ENCODE assay signal across 29 mouse cellular contexts in genomic region chr3:70682965-70683767, GRCm38 (mm10).
DNase-seq lines count a peak whose midpoint lies in the region; ATAC-seq and TF ChIP-seq lines count a peak whose summit lies in the region.
"Had no signal": no experiment of that assay in that cellular context is flagged by ENCODE, and none has a peak within 500 bp of the region (broad histone marks: within the 10 kb centered on the region; RNA-seq: fewer than 3 reads in every experiment).

No protein-coding gene starts in this region.

- no peaks in the 10 kb centered on the region for H3K4me1 ChIP-seq in forebrain, embryonic 14.5 days (ENCODE audit: control insufficient read depth, insufficient read depth, low read length)
- H3K4me1 ChIP-seq in forebrain, embryonic 11.5 days (replicated peaks; ENCODE audit: control insufficient read depth, insufficient read depth, low read length), result no peaks in the 10 kb centered on the region
- H3K4me1 ChIP-seq in forebrain, postnatal 0 days (ENCODE audit: insufficient read depth), result no peaks in the 10 kb centered on the region
- H3K4me1 ChIP-seq: embryonic facial prominence, embryonic 10.5 days; embryonic facial prominence, embryonic 13.5 days; hindbrain, embryonic 13.5 days had no signal

- no peak overlapping the region for H3K4me2 ChIP-seq in forebrain, embryonic 14.5 days (ENCODE audit: low read length)
- no peak overlapping the region for H3K4me2 ChIP-seq in forebrain, embryonic 11.5 days (ENCODE audit: low read depth, low read length, severe bottlenecking)
- no peak overlapping the region for H3K4me2 ChIP-seq in forebrain, postnatal 0 days (ENCODE audit: low read depth)
- H3K4me2 ChIP-seq: embryonic facial prominence, embryonic 13.5 days; heart, embryonic 11.5 days; hindbrain, embryonic 13.5 days had no signal

- 48% methylated on average over 2 of the region's 2 CpGs for WGBS in forebrain, embryonic 14.5 days
- 68% methylated on average over 2 of the region's 2 CpGs for WGBS in forebrain, embryonic 11.5 days
- WGBS in forebrain, postnatal 0 days, result 37% methylated on average over 2 of the region's 2 CpGs

- H3K9me3 ChIP-seq in forebrain, embryonic 14.5 days (replicated peaks; ENCODE audit: control insufficient read depth, low read length), result no peaks in the 10 kb centered on the region
- no peaks in the 10 kb centered on the region for H3K9me3 ChIP-seq in forebrain, embryonic 11.5 days (ENCODE audit: control insufficient read depth, low read length)
- no peaks in the 10 kb centered on the region for H3K9me3 ChIP-seq in forebrain, postnatal 0 days (ENCODE audit: low read length)
- H3K9me3 ChIP-seq: embryonic facial prominence, embryonic 10.5 days; embryonic facial prominence, embryonic 13.5 days; G1E; hindbrain, embryonic 13.5 days had no signal

- TF ChIP-seq CTCF in layer of hippocampus, adult 2 months (conservative IDR thresholded peaks at IDR 0.05), result no peak
- no peak for TF ChIP-seq CTCF in forebrain, postnatal 0 days (IDR thresholded peaks at IDR 0.05; ENCODE audit: low read depth)

- H3K27ac ChIP-seq in forebrain, embryonic 14.5 days (ENCODE audit: low read depth, low read length), result no peak overlapping the region
- no peak overlapping the region for H3K27ac ChIP-seq in forebrain, embryonic 11.5 days (ENCODE audit: low read depth, low read length)
- H3K27ac ChIP-seq in layer of hippocampus, adult 2 months, result 0 out of 2 replicates have a peak overlapping the region, but pooled peaks have one; percentile 10
- H3K27ac ChIP-seq in forebrain, postnatal 0 days (ENCODE audit: low read depth, low read length), result no peak overlapping the region
- H3K27ac ChIP-seq: embryonic facial prominence, embryonic 10.5 days; embryonic facial prominence, embryonic 13.5 days; hindbrain, embryonic 13.5 days; hindbrain, postnatal 0 days had no signal

- DNase-seq in forebrain, embryonic 14.5 days (ENCODE audit: low spot score), result peak; percentile 67
- no peak for DNase-seq in forebrain, embryonic 11.5 days (ENCODE audit: low spot score)
- no peak for DNase-seq in layer of hippocampus, adult 2 months (ENCODE audit: low spot score in 2 of 2)
- no peak for DNase-seq in layer of hippocampus, postnatal 10 days (ENCODE audit: low spot score in 2 of 2)
- DNase-seq in forebrain, postnatal 0 days, result peak; percentile 6
- DNase-seq in gastrocnemius, postnatal 10 days, result no peak
- DNase-seq: adrenal gland, postnatal 10 days; adrenal gland, postnatal 36 days; B cell, adult 2 months; cerebellum, adult 11-12 months; cerebellum, adult 8-10 months; cerebellum, postnatal 10 days; cerebellum, postnatal 36 days; embryo, embryonic 11 days; gastrocnemius, postnatal 36 days; heart, adult 11 months; kidney, adult 18-20 months; kidney, adult 9 months had no signal

- no peak overlapping the region for H3K4me3 ChIP-seq in forebrain, embryonic 14.5 days (ENCODE audit: low read depth, low read length)
- H3K4me3 ChIP-seq in forebrain, embryonic 11.5 days (ENCODE audit: low read depth, low read length), result no peak overlapping the region
- no peak overlapping the region for H3K4me3 ChIP-seq in layer of hippocampus, adult 2 months
- no peak overlapping the region for H3K4me3 ChIP-seq in forebrain, postnatal 0 days (ENCODE audit: low read depth, low read length)
- H3K4me3 ChIP-seq: embryonic facial prominence, embryonic 10.5 days; embryonic facial prominence, embryonic 13.5 days; erythroblast, embryonic 14.5 days; hindbrain, embryonic 13.5 days had no signal

- no peak overlapping the region for H3K9ac ChIP-seq in forebrain, embryonic 14.5 days (ENCODE audit: low read length)
- no peak overlapping the region for H3K9ac ChIP-seq in forebrain, embryonic 11.5 days (ENCODE audit: low read length)
- no peak overlapping the region for H3K9ac ChIP-seq in forebrain, postnatal 0 days
- H3K9ac ChIP-seq: embryonic facial prominence, embryonic 13.5 days; hindbrain, embryonic 13.5 days had no signal

- H3K27me3 ChIP-seq in forebrain, embryonic 14.5 days (replicated peaks; ENCODE audit: control insufficient read depth, insufficient read depth, low read length), result no peaks in the 10 kb centered on the region
- no peaks in the 10 kb centered on the region for H3K27me3 ChIP-seq in forebrain, embryonic 11.5 days (ENCODE audit: control insufficient read depth, insufficient read depth, low read length)
- H3K27me3 ChIP-seq in forebrain, postnatal 0 days (ENCODE audit: insufficient read depth, low read length), result no peaks in the 10 kb centered on the region
- H3K27me3 ChIP-seq: CH12.LX; embryonic facial prominence, embryonic 13.5 days; hindbrain, embryonic 13.5 days; Patski had no signal

- ATAC-seq in forebrain, embryonic 14.5 days, result peak; percentile 79
- no peak for ATAC-seq in forebrain, embryonic 11.5 days (replicated peaks; ENCODE audit: low FRiP score)
- peak; percentile 32; the same call in 1 of the 2 replicates for ATAC-seq in forebrain, postnatal 0 days
- ATAC-seq: hindbrain, postnatal 0 days; inflammation-experienced regulatory T-cells, adult 6 months; intestine, embryonic 16.5 days; Patski had no signal

- H3K36me3 ChIP-seq in forebrain, embryonic 14.5 days (ENCODE audit: control insufficient read depth, insufficient read depth, low read length), result no peaks in the 10 kb centered on the region
- no peaks in the 10 kb centered on the region for H3K36me3 ChIP-seq in forebrain, embryonic 11.5 days (ENCODE audit: control insufficient read depth, insufficient read depth, low read length)
- no peaks in the 10 kb centered on the region for H3K36me3 ChIP-seq in forebrain, postnatal 0 days (ENCODE audit: insufficient read depth)
- H3K36me3 ChIP-seq: embryonic facial prominence, embryonic 10.5 days; embryonic facial prominence, embryonic 13.5 days; G1E; hindbrain, embryonic 13.5 days had no signal

Comparison
In these comparisons a context has a peak if more than half of its experiments do, and no peak if none do; other contexts are left out.
1. DNase-seq: peak in forebrain, embryonic 14.5 days (single experiment) and forebrain, postnatal 0 days (single experiment); none in forebrain, embryonic 11.5 days (single experiment), layer of hippocampus, adult 2 months (0 of 2), layer of hippocampus, postnatal 10 days (0 of 2) and gastrocnemius, postnatal 10 days (single experiment).